Comparison of ENCODE assay signal across 11 mouse cellular contexts in the genomic region with DNA sequence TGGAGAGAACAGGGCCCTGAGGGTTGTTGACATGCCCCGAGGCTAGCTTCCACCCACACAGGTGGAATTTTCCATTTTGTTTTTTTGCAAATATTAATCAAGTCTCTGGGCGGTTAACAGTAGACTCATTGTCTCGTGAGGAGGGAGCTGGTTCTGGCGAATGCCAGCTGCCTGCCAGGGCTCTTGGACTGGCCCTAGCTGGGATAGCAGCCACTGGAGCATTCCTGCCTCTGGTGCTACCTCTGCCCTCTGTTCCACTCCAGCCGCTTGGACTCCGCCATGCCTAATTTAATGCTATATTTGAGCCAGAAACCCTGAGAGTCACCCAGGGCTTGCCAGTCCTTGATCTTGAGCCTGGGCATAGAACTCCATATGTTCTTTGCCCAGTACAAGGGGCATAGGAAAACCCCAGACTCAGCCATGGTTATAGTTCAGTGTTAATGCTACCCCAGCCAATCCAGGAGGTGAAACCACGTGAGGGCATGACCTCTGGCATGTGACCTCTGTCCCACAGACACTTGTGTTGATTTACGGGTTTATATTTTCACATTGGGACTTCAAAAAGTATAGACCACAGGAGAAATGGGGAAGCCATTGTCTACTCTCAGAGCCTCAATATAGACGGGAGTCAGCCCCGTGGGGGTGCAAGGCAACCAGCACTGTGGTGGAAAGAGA. TPM values are rescaled to one million over a fixed set of nuclear protein-coding genes. Genes with fewer than 3 reads are reported as not detected.
DNase-seq lines count a peak whose midpoint lies in the region; TF ChIP-seq lines count a peak whose summit lies in the region.
"Had no signal": no experiment of that assay in that cellular context is flagged by ENCODE, and none has a peak within 500 bp of the region (broad histone marks: within the 10 kb centered on the region; RNA-seq: fewer than 3 reads in every experiment).

No protein-coding gene starts in this region.

- TF ChIP-seq CTCF in left cerebral cortex, adult 2 months (IDR thresholded peaks at IDR 0.05) = no peak

- peak; percentile 51 for DNase-seq in adrenal gland, adult 2 months
- no peak for DNase-seq in adrenal gland, postnatal 4 days (ENCODE audit: low spot score in 2 of 2)
- no peak for DNase-seq in left cerebral cortex, adult 2 months (ENCODE audit: extremely low spot score in 1 of 2, low spot score in 2 of 2)
- DNase-seq in left cerebral cortex, adult 9 months (ENCODE audit: low spot score in 2 of 2) = no peak
- peak; percentile 8 to 40 for DNase-seq in adrenal gland, postnatal 36 days
- peak; percentile 83 to 91 for DNase-seq in kidney, postnatal 36 days
- no peak for DNase-seq in embryo, embryonic 11 days
- no peak for DNase-seq in thymus, postnatal 4 days
- DNase-seq: cerebellum, postnatal 36 days; lung, postnatal 14 days had no signal

- no peak overlapping the region for H3K4me3 ChIP-seq in left cerebral cortex, adult 2 months
- H3K4me3 ChIP-seq: heart, embryonic 13.5 days had no signal

- peak overlapping the region; percentile 20; the same call in 1 of the 2 replicates for H3K27ac ChIP-seq in left cerebral cortex, adult 2 months
- H3K27ac ChIP-seq: heart, embryonic 13.5 days had no signal

- intact Hi-C loops in left cerebral cortex, adult 2 months (cut with DNase I) = no loop called here

RNA-seq across cellular contexts. Expression of gene Chdh, which starts 3.2 kb away (rescaled TPM):
- total RNA-seq in adrenal gland, adult 2 months (2021) = 10 to 100 TPM; 13.2 to 24.5 TPM
- 5.5 and 9.7 TPM in 2 replicates for polyA plus RNA-seq in adrenal gland, adult 2 months (2012; rRNA removed)
- total RNA-seq in adrenal gland, postnatal 4 days (2021) = 1 to 10 TPM; 7.1 to 8.1 TPM
- total RNA-seq in left cerebral cortex, adult 2 months (2021) = 1 to 10 TPM; 1.6 to 2.2 TPM
- 10 to 100 TPM; 12.2 to 16.6 TPM for total RNA-seq in adrenal gland, postnatal 36 days (2021)

RNA-seq across cellular contexts. Expression of gene Il17rb, which starts 3.3 kb away (rescaled TPM):
- total RNA-seq in adrenal gland, adult 2 months (2021) = 1 to 10 TPM; 1.8 to 3.2 TPM
- polyA plus RNA-seq in adrenal gland, adult 2 months (2012; rRNA removed) = 1.1 TPM in 2 replicates
- 1 to 10 TPM; 2.6 to 4.2 TPM for total RNA-seq in adrenal gland, postnatal 4 days (2021)
- total RNA-seq in left cerebral cortex, adult 2 months (2021) = 1 to 10 TPM; 1.0 to 1.5 TPM
- 1 to 10 TPM; 1.6 to 2.0 TPM for total RNA-seq in adrenal gland, postnatal 36 days (2021)

RNA-seq across cellular contexts. Expression of gene Actr8, which starts 33.9 kb away (rescaled TPM):
- 10 to 100 TPM; 55.7 to 57.0 TPM for total RNA-seq in adrenal gland, adult 2 months (2021)
- 10.6 and 10.9 TPM in 2 replicates for polyA plus RNA-seq in adrenal gland, adult 2 months (2012; rRNA removed)
- total RNA-seq in adrenal gland, postnatal 4 days (2021) = 10 to 100 TPM; 71.8 to 75.6 TPM
- total RNA-seq in left cerebral cortex, adult 2 months (2021) = 10 to 100 TPM; 86.9 to 91.1 TPM
- 10 to 100 TPM; 54.3 to 58.7 TPM for total RNA-seq in adrenal gland, postnatal 36 days (2021)

RNA-seq across cellular contexts. Expression of gene Selenok, which starts 43.9 kb away (rescaled TPM):
- total RNA-seq in adrenal gland, adult 2 months (2021) = 100 to 1,000 TPM in 1 of 2 experiments, 10 to 100 TPM in 1; 78.3 to 122 TPM
- polyA plus RNA-seq in adrenal gland, adult 2 months (2012; rRNA removed) = 3.8 and 5.5 TPM in 2 replicates
- total RNA-seq in adrenal gland, postnatal 4 days (2021) = 10 to 100 TPM; 84.2 to 85.6 TPM
- total RNA-seq in left cerebral cortex, adult 2 months (2021) = 100 to 1,000 TPM; 125 to 148 TPM
- 100 to 1,000 TPM; 118 to 119 TPM for total RNA-seq in adrenal gland, postnatal 36 days (2021)

Comparison
In these comparisons a context has a peak if more than half of its experiments do, and no peak if none do; other contexts are left out.
1. DNase-seq: peak in adrenal gland, adult 2 months (single experiment), adrenal gland, postnatal 36 days (2 of 2) and kidney, postnatal 36 days (2 of 2); none in adrenal gland, postnatal 4 days (0 of 2), left cerebral cortex, adult 2 months (0 of 2), left cerebral cortex, adult 9 months (0 of 2), embryo, embryonic 11 days (single experiment) and thymus, postnatal 4 days (single experiment).